Mouse (Mus musculus) NIH3T3 (cell line): ENCODE results near the gene Drc7.

ENCODE experiments used
- DNase-seq: peaks from one replicate; pipeline ENCODE4 v3.0.0-alpha.2; 2012; ENCODE audit warnings: low read depth

Drc7 gene

GRCm38 (mm10) chr8:95059812-95060533, 5.1 kb downstream of the Drc7 start:
- no peak for DNase-seq

- peak; percentile 80 for DNase-seq
Observed at GRCm38 (mm10) chr8:95064531-95064930, 9.6 kb downstream of the Drc7 start.

GRCm38 (mm10) chr8:95067582-95067981, 12.7 kb downstream of the Drc7 start:
- DNase-seq, result peak; percentile 60

- DNase-seq, result peak; percentile 31
Observed at GRCm38 (mm10) chr8:95075504-95075903, 20.6 kb downstream of the Drc7 start.

GRCm38 (mm10) chr8:95076151-95076550, 21.2 kb downstream of the Drc7 start:
- DNase-seq, result no peak

- no peak for DNase-seq
Observed at GRCm38 (mm10) chr8:95078055-95078454, 23.2 kb downstream of the Drc7 start.

GRCm38 (mm10) chr8:95079305-95079704, 24.4 kb downstream of the Drc7 start:
- DNase-seq, result no peak

GRCm38 (mm10) chr8:95080381-95081341, 25.8 kb downstream of the Drc7 start, which contains the start of gene Katnb1:
Gene Katnb1, plus strand, starts transcription at chr8:95081186.
- DNase-seq, result peak; percentile 99

- DNase-seq, result peak; percentile 38
Observed at GRCm38 (mm10) chr8:95081650-95082049, 26.7 kb downstream of the Drc7 start.

- DNase-seq, result no peak
Observed at GRCm38 (mm10) chr8:95084261-95084660, 29.4 kb downstream of the Drc7 start.

- DNase-seq, result no peak
Observed at GRCm38 (mm10) chr8:95084744-95085431, 30.0 kb downstream of the Drc7 start.

- DNase-seq, result no peak
Observed at GRCm38 (mm10) chr8:95085432-95086141, 30.7 kb downstream of the Drc7 start.

GRCm38 (mm10) chr8:95093574-95093973, 38.7 kb downstream of the Drc7 start:
- DNase-seq, result no peak

GRCm38 (mm10) chr8:95099009-95099408, 44.1 kb downstream of the Drc7 start:
- peak; percentile 77 for DNase-seq

GRCm38 (mm10) chr8:95101972-95102371, 47.1 kb downstream of the Drc7 start:
- DNase-seq, result no peak

- DNase-seq, result no peak
Observed at GRCm38 (mm10) chr8:95107306-95107705, 52.4 kb downstream of the Drc7 start.

GRCm38 (mm10) chr8:95112594-95112993, 57.7 kb downstream of the Drc7 start:
- no peak for DNase-seq

- no peak for DNase-seq
Observed at GRCm38 (mm10) chr8:95113108-95113507, 58.2 kb downstream of the Drc7 start.

- peak; percentile 69 for DNase-seq
Observed at GRCm38 (mm10) chr8:95113750-95114149, 58.8 kb downstream of the Drc7 start.

- peak; percentile 26 for DNase-seq
Observed at GRCm38 (mm10) chr8:95123455-95123854, 68.6 kb downstream of the Drc7 start.

- no peak for DNase-seq
Observed at GRCm38 (mm10) chr8:95126497-95126896, 71.6 kb downstream of the Drc7 start.

- DNase-seq, result no peak
Observed at GRCm38 (mm10) chr8:95127658-95128057, 72.8 kb downstream of the Drc7 start.
